Mouse (Mus musculus): ENCODE data around the gene Ttll8.

Ttll8 gene

GRCm38 (mm10) chr15:88954368-88955072 is at the start of gene Ttll8:
Gene Ttll8, minus strand, starts transcription at chr15:88954418.
- DNase-seq = no peak

GRCm38 (mm10) chr15:89001245-89001644 is 47.0 kb upstream of the Ttll8 start:
- no peak for DNase-seq

- DNase-seq = no peak
Measured at GRCm38 (mm10) chr15:89000367-89000766, 46.1 kb upstream of the Ttll8 start.

- no peak for DNase-seq
Measured at GRCm38 (mm10) chr15:88999124-88999523, 44.9 kb upstream of the Ttll8 start.

GRCm38 (mm10) chr15:88998636-88999035 is 44.4 kb upstream of the Ttll8 start:
- DNase-seq = no peak

GRCm38 (mm10) chr15:88989236-88989635 is 35.0 kb upstream of the Ttll8 start:
- DNase-seq = no peak

- no peak for DNase-seq
Measured at GRCm38 (mm10) chr15:88982534-88983079, 28.4 kb upstream of the Ttll8 start, which contains the start of gene Mov10l1. Gene Mov10l1, plus strand, starts transcription at chr15:88982909.

- no peak for DNase-seq
Measured at GRCm38 (mm10) chr15:88979138-88979446, 24.9 kb upstream of the Ttll8 start.

GRCm38 (mm10) chr15:88978281-88979137 is 24.3 kb upstream of the Ttll8 start, which contains the start of gene Mlc1:
Gene Mlc1, minus strand, starts transcription at chr15:88979007.
- DNase-seq = no peak

GRCm38 (mm10) chr15:88972300-88972699 is 18.1 kb upstream of the Ttll8 start:
- DNase-seq = no peak

- no peak for DNase-seq
Measured at GRCm38 (mm10) chr15:88964070-88964578, 9.9 kb upstream of the Ttll8 start.

- no peak for DNase-seq
Measured at GRCm38 (mm10) chr15:88957522-88957921, 3.3 kb upstream of the Ttll8 start.

- no peak for DNase-seq
Measured at GRCm38 (mm10) chr15:88955342-88955741, 1.1 kb upstream of the Ttll8 start.

- no peak for DNase-seq
Measured at GRCm38 (mm10) chr15:88951246-88951645, 3.0 kb downstream of the Ttll8 start.

GRCm38 (mm10) chr15:88946851-88947250 is 7.4 kb downstream of the Ttll8 start:
- no peak for DNase-seq

- no peak for DNase-seq
Measured at GRCm38 (mm10) chr15:88943896-88944551, 10.2 kb downstream of the Ttll8 start.

GRCm38 (mm10) chr15:88942783-88943182 is 11.4 kb downstream of the Ttll8 start:
- DNase-seq = no peak

GRCm38 (mm10) chr15:88937291-88937650 is 16.9 kb downstream of the Ttll8 start:
- DNase-seq = no peak

GRCm38 (mm10) chr15:88936619-88937290 is 17.5 kb downstream of the Ttll8 start:
- no peak for DNase-seq

- DNase-seq = no peak
Measured at GRCm38 (mm10) chr15:88934141-88934540, 20.1 kb downstream of the Ttll8 start.

GRCm38 (mm10) chr15:88932667-88933066 is 21.6 kb downstream of the Ttll8 start:
- no peak for DNase-seq

- no peak for DNase-seq
Measured at GRCm38 (mm10) chr15:88921992-88922310, 32.3 kb downstream of the Ttll8 start.
